Mouse (Mus musculus) intestine, embryonic 15.5 days (tissue): Measurements from ENCODE around the gene Rbm38. TPM values are rescaled to one million over a fixed set of nuclear protein-coding genes. Genes with fewer than 3 reads are reported as not detected.
A peak's percentile ranks its signal among the peaks of the same experiment; 100 is the strongest.

ENCODE experiments used
- ATAC-seq: fragments of 200-750 bp; cut with Nextera tagmentation; 2 replicates; pipeline ENCODE4 v1.8.0; 2017; ENCODE audit warnings: moderate TSS enrichment, moderate library complexity
- H3K27ac ChIP-seq: fragments of 300-500 bp; sonication (generic); 2 replicates; pipeline ENCODE4 v1.5.1; 2015; ENCODE audit warnings: mild to moderate bottlenecking, inconsistent platforms
- H3K27me3 ChIP-seq: fragments of 300-500 bp; sonication (generic); replicated peaks from 2 replicates; pipeline ENCODE4 v1.6.1; 2015; ENCODE audit warnings: inconsistent platforms
- H3K36me3 ChIP-seq: fragments of 300-500 bp; sonication (generic); 2 replicates; pipeline ENCODE4 v1.6.1; 2015; ENCODE audit warnings: inconsistent platforms
- H3K4me1 ChIP-seq: fragments of 300-500 bp; sonication (generic); replicated peaks from 2 replicates; pipeline ENCODE4 v1.6.1; 2015; ENCODE audit warnings: inconsistent platforms
- H3K4me2 ChIP-seq: fragments of 300-500 bp; sonication (generic); replicated peaks from 2 replicates; pipeline ENCODE4 v1.6.1; 2015; ENCODE audit warnings: mild to moderate bottlenecking, inconsistent platforms
- H3K4me3 ChIP-seq: fragments of 300-500 bp; sonication (generic); replicated peaks from 2 replicates; pipeline ENCODE4 v1.5.1; 2015; ENCODE audit warnings: inconsistent platforms
- H3K9ac ChIP-seq: fragments of 300-500 bp; sonication (generic); 2 replicates; pipeline ENCODE4 v1.6.1; 2015; ENCODE audit warnings: inconsistent platforms
- H3K9me3 ChIP-seq: fragments of 300-500 bp; sonication (generic); 2 replicates; pipeline ENCODE4 v1.6.1; 2016; ENCODE audit warnings: inconsistent platforms
- WGBS: fragments of 180-500 bp; shearing (Covaris S2); methylation state at CpG from one replicate; pipeline ENCODE4 v1.1.7; 2015; 5-methylcytosine and 5-hydroxymethylcytosine counted together
- polyA plus RNA-seq: library from polyadenylated mRNA; unstranded; fragments of >200 nt; fragmentation: Nextera tagmentation; extraction: Ambion mirVana; gene quantifications from 2 replicates; pipeline ENCODE4 v1.2.1, GENCODE M21; 2015

Rbm38 gene
- polyA plus RNA-seq, 1 experiment from 2014 or later: 49.2 TPM

- Histone ChIP-seq H3K9ac (no peak overlapping the region), H3K27ac (no peak overlapping the region), H3K36me3 (peaks cover 13% of the 10 kb centered on the region; the same call in 1 of the 2 replicates), H3K4me2 (no peak overlapping the region), H3K4me1 (peaks cover 53% of the 10 kb centered on the region), H3K9me3 (no peaks in the 10 kb centered on the region), H3K27me3 (no peaks in the 10 kb centered on the region), H3K4me3 (no peak overlapping the region)
- WGBS: 71% methylated on average over 4 of the region's 4 CpGs
- no peak for ATAC-seq
Observed at GRCm38 (mm10) chr2:173027824-173028495, 7.7 kb downstream of the Rbm38 start.

GRCm38 (mm10) chr2:173028508-173029031, 8.3 kb downstream of the Rbm38 start:
- no peak for ATAC-seq
- Histone ChIP-seq H3K27me3 (no peaks in the 10 kb centered on the region), H3K36me3 (peaks cover 20% of the 10 kb centered on the region; the same call in 1 of the 2 replicates), H3K4me1 (peaks cover 47% of the 10 kb centered on the region), H3K9me3 (no peaks in the 10 kb centered on the region), H3K27ac (no peak overlapping the region), H3K4me2 (no peak overlapping the region), H3K9ac (no peak overlapping the region), H3K4me3 (no peak overlapping the region)
- WGBS: 87% methylated on average over 3 of the region's 3 CpGs

- Histone ChIP-seq H3K27ac (0 out of 2 replicates have a peak overlapping the region, but pooled peaks have one; percentile 36), H3K4me2 (no peak overlapping the region), H3K4me1 (peaks cover 26% of the 10 kb centered on the region), H3K36me3 (peaks cover 27% of the 10 kb centered on the region; the same call in 1 of the 2 replicates), H3K4me3 (no peak overlapping the region), H3K9ac (no peak overlapping the region), H3K27me3 (no peaks in the 10 kb centered on the region), H3K9me3 (no peaks in the 10 kb centered on the region)
- ATAC-seq: no peak
- 67% methylated on average over 12 of the region's 12 CpGs for WGBS
Observed at GRCm38 (mm10) chr2:173030591-173031338, 10.5 kb downstream of the Rbm38 start.

GRCm38 (mm10) chr2:173033531-173033930, 13.2 kb downstream of the Rbm38 start:
- Histone ChIP-seq H3K9ac (0 out of 2 replicates have a peak overlapping the region, but pooled peaks have one; percentile 8), H3K4me2 (no peak overlapping the region), H3K9me3 (no peaks in the 10 kb centered on the region), H3K27ac (no peak overlapping the region), H3K27me3 (no peaks in the 10 kb centered on the region), H3K36me3 (peaks cover 27% of the 10 kb centered on the region; the same call in 1 of the 2 replicates), H3K4me3 (no peak overlapping the region), H3K4me1 (peaks cover 3% of the 10 kb centered on the region; the same call in 1 of the 2 replicates)
- 94% methylated on average over 13 of the region's 13 CpGs for WGBS
- no peak for ATAC-seq

- Histone ChIP-seq H3K4me1 (peaks cover 3% of the 10 kb centered on the region; the same call in 1 of the 2 replicates), H3K4me3 (no peak overlapping the region), H3K27me3 (no peaks in the 10 kb centered on the region), H3K27ac (no peak overlapping the region), H3K9me3 (no peaks in the 10 kb centered on the region), H3K9ac (no peak overlapping the region), H3K36me3 (peaks cover 24% of the 10 kb centered on the region; the same call in 1 of the 2 replicates), H3K4me2 (no peak overlapping the region)
- ATAC-seq: peak; percentile 50
- whole genome bisulfite sequencing: 36% methylated on average over 4 of the region's 4 CpGs
Observed at GRCm38 (mm10) chr2:173034998-173035397, 14.7 kb downstream of the Rbm38 start.

- WGBS: 92% methylated on average over 5 of the region's 5 CpGs
Observed at GRCm38 (mm10) chr2:173035653-173036052, 15.4 kb downstream of the Rbm38 start.

GRCm38 (mm10) chr2:173036055-173036454, 15.8 kb downstream of the Rbm38 start:
- ATAC-seq: no peak
- Histone ChIP-seq H3K9ac (no peak overlapping the region), H3K27ac (no peak overlapping the region), H3K4me1 (no peaks in the 10 kb centered on the region; the same call in 1 of the 2 replicates), H3K27me3 (no peaks in the 10 kb centered on the region), H3K9me3 (no peaks in the 10 kb centered on the region), H3K36me3 (peaks cover 19% of the 10 kb centered on the region; the same call in 1 of the 2 replicates), H3K4me3 (no peak overlapping the region), H3K4me2 (no peak overlapping the region)
- WGBS: 87% methylated on average over 5 of the region's 5 CpGs

More at GRCm38 (mm10) chr2:173035653-173036052, 15.4 kb downstream of the Rbm38 start:
- Histone ChIP-seq H3K4me1 (no peaks in the 10 kb centered on the region; the same call in 1 of the 2 replicates), H3K4me2 (no peak overlapping the region), H3K9ac (no peak overlapping the region), H3K9me3 (no peaks in the 10 kb centered on the region), H3K36me3 (peaks cover 19% of the 10 kb centered on the region; the same call in 1 of the 2 replicates), H3K27ac (no peak overlapping the region), H3K27me3 (no peaks in the 10 kb centered on the region), H3K4me3 (no peak overlapping the region)
- ATAC-seq: no peak

GRCm38 (mm10) chr2:173036611-173037010, 16.3 kb downstream of the Rbm38 start:
- WGBS: 61% methylated on average over 4 of the region's 4 CpGs

GRCm38 (mm10) chr2:173037347-173037746, 17.0 kb downstream of the Rbm38 start:
- Histone ChIP-seq H3K27me3 (no peaks in the 10 kb centered on the region), H3K27ac (no peak overlapping the region), H3K4me2 (no peak overlapping the region), H3K9ac (no peak overlapping the region), H3K4me3 (no peak overlapping the region), H3K36me3 (peaks cover 15% of the 10 kb centered on the region; the same call in 1 of the 2 replicates), H3K4me1 (no peaks in the 10 kb centered on the region; the same call in 1 of the 2 replicates), H3K9me3 (no peaks in the 10 kb centered on the region)
- no peak for ATAC-seq
- WGBS: 76% methylated on average over 5 of the region's 5 CpGs

More at GRCm38 (mm10) chr2:173036611-173037010, 16.3 kb downstream of the Rbm38 start:
- Histone ChIP-seq H3K36me3 (peaks cover 18% of the 10 kb centered on the region; the same call in 1 of the 2 replicates), H3K27ac (no peak overlapping the region), H3K9ac (no peak overlapping the region), H3K27me3 (no peaks in the 10 kb centered on the region), H3K4me1 (no peaks in the 10 kb centered on the region; the same call in 1 of the 2 replicates), H3K9me3 (no peaks in the 10 kb centered on the region), H3K4me2 (no peak overlapping the region), H3K4me3 (no peak overlapping the region)
- ATAC-seq: no peak

GRCm38 (mm10) chr2:173037827-173038607, 17.7 kb downstream of the Rbm38 start:
- Histone ChIP-seq H3K9me3 (no peaks in the 10 kb centered on the region), H3K4me1 (no peaks in the 10 kb centered on the region; the same call in 1 of the 2 replicates), H3K4me3 (no peak overlapping the region), H3K9ac (no peak overlapping the region), H3K4me2 (no peak overlapping the region), H3K27me3 (no peaks in the 10 kb centered on the region), H3K27ac (no peak overlapping the region), H3K36me3 (peaks cover 12% of the 10 kb centered on the region; the same call in 1 of the 2 replicates)
- 69% methylated on average over 7 of the region's 7 CpGs for WGBS
- ATAC-seq: peak; percentile 63

GRCm38 (mm10) chr2:173039041-173039440, 18.7 kb downstream of the Rbm38 start:
- Histone ChIP-seq H3K4me2 (no peak overlapping the region), H3K4me3 (no peak overlapping the region), H3K9ac (no peak overlapping the region), H3K27ac (no peak overlapping the region), H3K9me3 (no peaks in the 10 kb centered on the region), H3K27me3 (no peaks in the 10 kb centered on the region), H3K36me3 (peaks cover 2% of the 10 kb centered on the region; the same call in 1 of the 2 replicates), H3K4me1 (no peaks in the 10 kb centered on the region; the same call in 1 of the 2 replicates)
- WGBS: 87% methylated on average over 4 of the region's 4 CpGs
- no peak for ATAC-seq
